Mouse (Mus musculus): ENCODE measurements around the gene Scd2. TPM values are rescaled to one million over a fixed set of nuclear protein-coding genes. Genes with fewer than 3 reads are reported as not detected.
"Not testable (repeated sequence)": the region's sequence is repeated elsewhere in the genome, so short reads cannot be mapped to it uniquely, and the experiment has no call there.

The Scd2 gene
- polyA plus RNA-seq (2012; rRNA removed): 600 and 717 TPM in 2 replicates

GRCm38 (mm10) chr19:44292941-44293768 lies at the start of gene Scd2:
Gene Scd2 (plus strand): TSS chr19:44293674.
- TF ChIP-seq CTCF (IDR thresholded peaks at IDR 0.05; ENCODE audit: extremely low read depth, insufficient read depth, low read length) (no peak), POLR2A (IDR thresholded peaks at IDR 0.05; ENCODE audit: extremely low read depth, insufficient read depth, low read length) (no peak)
- peak within 1 kb of the TSS; percentile 77 for H3K4me3 ChIP-seq (ENCODE audit: insufficient read depth, low read length)
- H3K4me1 ChIP-seq (ENCODE audit: control insufficient read depth, insufficient read depth, low read length): no peaks in the 10 kb centered on the region; the same call in none of the 2 replicates
- H3K27ac ChIP-seq (ENCODE audit: insufficient read depth, low read length): peak within 1 kb of the TSS; percentile 83

GRCm38 (mm10) chr19:44245761-44246171 lies 47.7 kb upstream of the Scd2 start:
- Histone ChIP-seq H3K4me1 (ENCODE audit: control insufficient read depth, insufficient read depth, low read length) (peaks cover 5% of the 10 kb centered on the region; the same call in 1 of the 2 replicates), H3K4me3 (ENCODE audit: insufficient read depth, low read length) (no peak overlapping the region; the same call in 1 of the 2 replicates), H3K27ac (ENCODE audit: insufficient read depth, low read length) (no peak overlapping the region)
- TF ChIP-seq CTCF (IDR thresholded peaks at IDR 0.05; ENCODE audit: extremely low read depth, insufficient read depth, low read length) (peak; percentile 23; the same call in 1 of the 2 replicates), POLR2A (IDR thresholded peaks at IDR 0.05; ENCODE audit: extremely low read depth, insufficient read depth, low read length) (no peak)

GRCm38 (mm10) chr19:44246341-44246911 lies 47.0 kb upstream of the Scd2 start:
- TF ChIP-seq POLR2A (IDR thresholded peaks at IDR 0.05; ENCODE audit: extremely low read depth, insufficient read depth, low read length) (no peak), CTCF (IDR thresholded peaks at IDR 0.05; ENCODE audit: extremely low read depth, insufficient read depth, low read length) (no peak)
- peak overlapping the region; percentile 29 for H3K4me3 ChIP-seq (ENCODE audit: insufficient read depth, low read length)
- H3K27ac ChIP-seq (ENCODE audit: insufficient read depth, low read length): no peak overlapping the region
- peaks cover 5% of the 10 kb centered on the region; the same call in 1 of the 2 replicates for H3K4me1 ChIP-seq (ENCODE audit: control insufficient read depth, insufficient read depth, low read length)

GRCm38 (mm10) chr19:44247281-44248080 lies 46.0 kb upstream of the Scd2 start:
- TF ChIP-seq CTCF (IDR thresholded peaks at IDR 0.05; ENCODE audit: extremely low read depth, insufficient read depth, low read length): no peak
- TF ChIP-seq POLR2A (IDR thresholded peaks at IDR 0.05; ENCODE audit: extremely low read depth, insufficient read depth, low read length): no peak
- peak overlapping the region; percentile 73 for H3K27ac ChIP-seq (ENCODE audit: insufficient read depth, low read length)
- H3K4me3 ChIP-seq (ENCODE audit: insufficient read depth, low read length): peak overlapping the region; percentile 22
- H3K4me1 ChIP-seq (ENCODE audit: control insufficient read depth, insufficient read depth, low read length): peaks cover 5% of the 10 kb centered on the region; the same call in 1 of the 2 replicates

- H3K27ac ChIP-seq (ENCODE audit: insufficient read depth, low read length): peak overlapping the region; percentile 73
- TF ChIP-seq POLR2A (IDR thresholded peaks at IDR 0.05; ENCODE audit: extremely low read depth, insufficient read depth, low read length) (peak; percentile 89), CTCF (IDR thresholded peaks at IDR 0.05; ENCODE audit: extremely low read depth, insufficient read depth, low read length) (no peak)
- H3K4me1 ChIP-seq (ENCODE audit: control insufficient read depth, insufficient read depth, low read length): peaks cover 5% of the 10 kb centered on the region; the same call in 1 of the 2 replicates
- H3K4me3 ChIP-seq (ENCODE audit: insufficient read depth, low read length): peak overlapping the region; percentile 22
Measured at GRCm38 (mm10) chr19:44248081-44248853, 45.2 kb upstream of the Scd2 start.

GRCm38 (mm10) chr19:44248854-44249351 lies 44.6 kb upstream of the Scd2 start:
- H3K4me1 ChIP-seq (ENCODE audit: control insufficient read depth, insufficient read depth, low read length): peaks cover 5% of the 10 kb centered on the region; the same call in 1 of the 2 replicates
- no peak overlapping the region for H3K4me3 ChIP-seq (ENCODE audit: insufficient read depth, low read length)
- TF ChIP-seq CTCF (IDR thresholded peaks at IDR 0.05; ENCODE audit: extremely low read depth, insufficient read depth, low read length) (no peak), POLR2A (IDR thresholded peaks at IDR 0.05; ENCODE audit: extremely low read depth, insufficient read depth, low read length) (no peak)
- 0 out of 2 replicates have a peak overlapping the region, but pooled peaks have one; percentile 25 for H3K27ac ChIP-seq (ENCODE audit: insufficient read depth, low read length)

- not testable (repeated sequence) for H3K4me3 ChIP-seq (ENCODE audit: insufficient read depth, low read length); H3K27ac ChIP-seq (ENCODE audit: insufficient read depth, low read length); H3K4me1 ChIP-seq (ENCODE audit: control insufficient read depth, insufficient read depth, low read length)
Measured at GRCm38 (mm10) chr19:44251138-44251537, 42.3 kb upstream of the Scd2 start.

- H3K4me3 ChIP-seq (ENCODE audit: insufficient read depth, low read length): no peak overlapping the region
- TF ChIP-seq CTCF (IDR thresholded peaks at IDR 0.05; ENCODE audit: extremely low read depth, insufficient read depth, low read length): no peak
- H3K4me1 ChIP-seq (ENCODE audit: control insufficient read depth, insufficient read depth, low read length): peaks cover 5% of the 10 kb centered on the region; the same call in 1 of the 2 replicates
- no peak overlapping the region for H3K27ac ChIP-seq (ENCODE audit: insufficient read depth, low read length)
Measured at GRCm38 (mm10) chr19:44251936-44252558, 41.4 kb upstream of the Scd2 start.

- not testable (repeated sequence) for H3K4me1 ChIP-seq (ENCODE audit: control insufficient read depth, insufficient read depth, low read length); H3K4me3 ChIP-seq (ENCODE audit: insufficient read depth, low read length); H3K27ac ChIP-seq (ENCODE audit: insufficient read depth, low read length)
Measured at GRCm38 (mm10) chr19:44254106-44254505, 39.4 kb upstream of the Scd2 start.
